Mouse (Mus musculus) T-cell, adult 2 months (primary cell): Measurements from ENCODE around the gene Cd37.

Experiments
- DNase-seq: peaks from one replicate; pipeline ENCODE4 v3.0.0; 2022; ENCODE audit warnings: low spot score

Cd37 gene

GRCm38 (mm10) chr7:45234922-45235571 is 3.9 kb downstream of the Cd37 start:
- DNase-seq, result no peak

GRCm38 (mm10) chr7:45234333-45234841 is 4.5 kb downstream of the Cd37 start:
- no peak for DNase-seq

GRCm38 (mm10) chr7:45233580-45234332 is 5.2 kb downstream of the Cd37 start:
- DNase-seq, result no peak

DNA sequence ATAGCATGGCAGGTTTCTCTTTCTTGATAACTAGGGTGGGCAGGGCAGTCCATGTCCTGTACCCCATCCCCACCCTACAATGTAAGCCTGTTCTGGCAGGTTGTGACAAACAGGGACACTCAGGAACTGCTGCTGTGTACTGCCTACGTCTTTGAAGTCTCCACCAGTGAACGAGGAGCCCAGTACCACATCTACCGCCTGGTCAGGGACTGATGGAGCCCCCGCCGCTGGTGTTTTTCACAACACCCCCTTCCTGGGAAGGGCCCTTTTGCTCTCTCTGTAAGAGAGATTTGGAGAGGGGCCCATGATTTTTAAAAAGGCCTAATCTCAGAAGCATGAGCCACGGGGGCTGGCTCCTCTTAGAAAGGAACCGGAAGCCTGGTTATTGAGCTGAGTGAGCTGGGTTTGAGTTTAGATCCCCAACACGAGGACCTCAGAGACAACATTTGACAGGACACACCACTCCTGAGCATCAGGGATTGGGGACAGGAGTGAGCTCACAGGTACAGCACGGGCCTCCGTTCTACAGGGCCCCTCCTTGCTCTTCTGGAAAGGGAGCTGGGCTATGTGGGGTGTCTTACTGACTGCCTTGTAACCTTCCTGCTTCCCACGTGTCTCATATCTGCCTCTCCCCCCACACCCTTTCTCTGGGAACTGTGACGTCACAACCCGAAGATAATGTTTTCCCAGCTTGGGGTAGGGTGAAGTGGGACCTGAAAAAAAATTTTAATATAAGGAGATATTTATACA is 6.0 kb downstream of the Cd37 start:
- no peak for DNase-seq

GRCm38 (mm10) chr7:45231941-45232340 is 7.0 kb downstream of the Cd37 start:
- no peak for DNase-seq

DNA sequence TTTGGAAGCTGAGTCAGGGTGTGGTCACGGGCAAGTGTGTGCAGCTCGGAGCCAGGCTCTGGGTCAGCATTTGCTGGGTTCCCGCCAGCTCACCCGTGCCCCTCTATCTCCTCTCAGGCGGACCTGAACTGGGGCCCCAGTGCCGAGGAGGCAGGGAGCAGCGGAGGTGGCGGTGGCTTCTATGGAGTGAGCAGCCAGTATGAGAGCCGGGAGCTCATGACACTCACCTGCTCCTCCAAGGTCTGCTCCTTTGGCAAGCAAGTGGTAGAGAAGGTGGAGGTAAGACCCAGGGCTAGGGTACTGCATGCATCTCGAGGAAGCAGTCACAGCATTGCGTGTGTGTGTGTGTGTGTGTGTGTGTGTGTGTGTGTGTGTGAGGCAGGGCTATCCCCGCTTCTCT is 7.7 kb downstream of the Cd37 start:
- no peak for DNase-seq

DNA sequence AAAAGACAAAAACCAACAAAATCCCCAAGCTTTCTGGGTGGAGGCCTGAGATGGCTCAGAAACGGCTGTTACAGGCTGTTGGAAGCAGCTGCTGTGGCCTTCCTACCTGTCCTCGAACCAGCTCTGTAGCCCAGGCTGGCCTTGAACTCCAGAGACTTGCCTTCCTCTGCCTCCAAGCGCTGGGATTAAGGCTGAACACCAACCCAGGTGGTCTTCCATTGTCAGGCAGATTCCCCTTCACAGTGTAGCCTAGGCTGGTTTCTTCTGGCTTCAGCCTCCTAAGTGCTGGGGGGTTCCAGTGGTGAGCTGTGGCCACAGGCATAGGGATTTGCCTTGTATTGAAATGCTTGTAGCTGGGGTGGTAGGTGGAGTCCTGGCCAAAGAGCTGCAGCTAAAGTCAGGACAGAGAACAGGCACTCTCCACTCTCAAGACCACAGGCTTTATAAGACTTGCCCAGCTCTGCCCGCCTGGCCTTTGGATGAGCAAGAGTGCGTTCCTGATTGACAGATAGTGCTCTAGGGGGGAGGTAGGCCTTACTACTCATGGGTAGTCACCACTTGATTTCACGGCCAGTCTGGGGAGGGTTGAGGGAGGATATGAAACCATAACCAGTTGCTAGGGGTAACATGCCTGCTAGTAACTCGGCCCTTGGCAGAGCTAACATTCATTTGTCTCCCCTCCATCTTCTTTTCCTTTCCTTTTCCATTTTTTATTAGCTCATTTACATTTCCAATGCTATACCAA is 9.3 kb downstream of the Cd37 start:
- DNase-seq, result no peak

- no peak for DNase-seq
Measured at GRCm38 (mm10) chr7:45229046-45229445, 9.9 kb downstream of the Cd37 start.

GRCm38 (mm10) chr7:45228548-45228947 is 10.4 kb downstream of the Cd37 start:
- no peak for DNase-seq

DNA sequence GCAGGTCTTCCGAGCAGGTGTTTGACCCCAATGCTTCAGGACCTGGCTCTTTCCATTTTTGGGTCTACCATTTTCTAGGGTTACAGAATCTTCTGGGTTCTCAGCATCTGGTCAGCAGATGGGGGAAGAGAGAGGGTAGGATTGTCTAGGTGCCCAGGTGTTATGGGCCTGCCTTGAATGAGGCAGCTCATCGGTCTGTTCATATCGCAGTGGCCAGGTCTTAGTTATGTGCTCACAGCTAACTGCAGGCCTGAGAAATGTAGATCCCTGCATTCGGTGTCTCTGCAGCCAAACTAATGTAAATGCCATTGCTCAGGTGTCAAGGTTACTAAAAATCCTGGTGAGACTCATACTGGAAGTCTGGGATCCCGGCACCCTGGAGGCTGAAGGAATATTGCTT is 12.5 kb downstream of the Cd37 start:
- no peak for DNase-seq

DNA sequence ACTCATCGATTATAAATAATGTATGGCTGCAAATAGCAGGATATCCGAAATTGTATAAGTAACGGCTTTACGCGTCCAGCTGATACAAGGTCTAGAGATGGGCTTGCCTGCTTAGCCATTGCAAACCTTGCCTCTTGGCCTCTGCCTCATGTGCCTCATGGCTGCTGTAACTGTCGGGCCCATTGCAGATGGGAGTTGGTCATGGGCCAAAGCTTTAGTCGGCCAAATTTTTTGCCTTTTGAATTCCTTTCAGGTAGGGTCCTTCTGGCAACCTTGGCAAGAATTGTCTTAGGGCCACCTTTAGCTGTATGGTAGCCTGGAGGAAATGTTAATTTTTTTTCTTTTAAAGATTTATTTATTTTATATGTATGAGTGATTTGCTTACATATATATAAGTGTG is 14.1 kb downstream of the Cd37 start:
- DNase-seq, result no peak

GRCm38 (mm10) chr7:45221680-45222079 is 17.2 kb downstream of the Cd37 start:
- no peak for DNase-seq

DNA sequence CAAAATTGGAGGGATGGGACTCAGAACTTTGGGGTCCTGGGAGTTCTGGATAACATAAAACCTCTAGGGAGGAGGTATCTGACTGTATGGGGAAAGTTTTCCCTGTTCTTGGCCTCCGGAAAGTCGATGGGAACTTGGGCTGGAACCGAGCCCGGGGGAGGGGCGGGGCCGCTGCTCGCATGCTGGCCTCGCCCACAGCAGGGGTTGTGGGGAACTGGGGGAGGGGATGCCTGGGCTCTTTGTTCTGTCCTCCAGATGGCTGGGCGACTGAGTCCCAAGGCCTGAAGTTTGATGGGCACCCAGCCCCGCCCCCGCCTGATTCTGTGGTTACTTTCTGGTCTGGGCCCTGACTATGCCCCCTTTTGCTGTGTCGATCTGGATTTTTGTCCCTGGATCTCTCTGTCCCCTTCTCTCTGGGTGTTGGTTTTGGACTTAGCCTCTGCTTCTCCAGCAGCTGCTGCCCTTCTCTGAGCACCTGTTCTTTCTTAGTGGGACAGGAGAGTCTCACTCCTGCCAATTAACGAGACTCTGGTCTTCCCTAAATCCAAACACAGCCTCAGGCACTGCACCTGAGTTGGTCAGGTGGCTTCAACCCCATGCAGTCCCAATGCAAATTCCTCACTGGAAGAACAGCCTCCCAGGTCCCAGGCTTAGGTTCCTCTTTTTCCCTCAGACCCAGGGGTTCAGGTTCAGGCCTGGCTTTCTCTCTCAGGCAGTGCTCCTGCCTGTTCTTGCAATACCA is 22.3 kb downstream of the Cd37 start:
- DNase-seq, result no peak

DNA sequence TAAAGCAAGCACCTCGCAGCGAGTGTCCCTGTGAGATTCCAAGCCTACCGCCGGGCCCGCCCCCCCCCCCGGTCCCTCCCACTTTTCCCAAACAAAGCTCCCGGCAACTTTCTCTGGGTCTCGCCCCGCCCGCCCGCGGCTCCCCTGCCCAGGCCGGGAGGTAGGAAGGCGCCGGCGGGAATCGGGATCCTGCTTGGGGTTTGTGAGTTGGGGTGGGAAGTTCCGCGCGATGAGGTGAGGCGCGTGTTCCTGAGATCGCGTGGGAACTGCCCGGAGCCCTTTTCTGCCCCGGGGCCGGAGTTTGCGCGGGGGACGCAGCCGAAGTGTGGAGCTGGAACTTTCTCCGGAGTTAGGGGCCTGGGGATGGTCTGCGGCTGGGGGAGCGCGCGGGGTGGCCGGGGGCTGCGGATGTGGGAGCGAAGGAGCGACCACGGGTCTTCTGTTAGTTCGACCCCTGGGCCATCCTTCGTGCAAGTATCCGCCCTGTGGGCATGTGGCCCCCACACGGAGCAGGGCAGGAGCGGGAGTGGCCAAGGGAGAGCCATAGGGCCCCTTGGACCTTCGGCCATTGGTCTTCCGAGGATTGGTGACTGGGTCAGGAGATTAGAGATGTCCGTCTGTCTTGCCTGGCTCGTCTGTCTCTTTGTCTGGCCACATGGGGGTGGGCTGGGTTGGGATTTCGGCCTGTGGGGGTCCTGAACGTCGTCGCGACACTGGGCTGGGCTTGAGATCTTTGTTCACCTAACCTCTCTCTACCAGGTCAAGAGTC is 23.1 kb downstream of the Cd37 start, which contains the start of gene Tead2:
Tead2 (plus strand) TSS at position 81 of the 769 bp plus-strand sequence.
- no peak for DNase-seq

GRCm38 (mm10) chr7:45213708-45214107 is 25.2 kb downstream of the Cd37 start:
- DNase-seq, result no peak

- DNase-seq, result no peak
Measured at GRCm38 (mm10) chr7:45212356-45212755, 26.6 kb downstream of the Cd37 start.

DNA sequence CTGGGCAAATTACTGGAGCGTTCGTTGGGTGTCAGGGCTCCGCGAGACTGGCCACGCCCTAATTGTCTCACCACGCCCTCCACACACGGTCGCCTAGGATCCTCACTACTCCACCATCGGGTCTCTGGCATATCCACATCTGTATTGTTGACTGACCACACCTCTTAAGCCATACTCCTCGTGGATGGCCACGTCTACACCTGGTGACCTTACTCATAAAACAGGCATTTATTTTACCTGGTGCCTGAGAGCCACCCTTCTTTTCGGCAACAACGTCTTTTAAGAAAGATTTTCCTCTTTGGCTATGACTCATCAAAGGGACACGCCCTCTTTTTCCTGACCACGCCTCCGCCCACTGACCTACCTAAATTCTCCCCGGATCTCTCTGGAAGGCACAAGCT is 27.1 kb downstream of the Cd37 start, which contains the start of gene Dkkl1:
Dkkl1 (minus strand) TSS at position 297 of the 401 bp plus-strand sequence.
- DNase-seq, result no peak

- DNase-seq, result no peak
Measured at GRCm38 (mm10) chr7:45211070-45211469, 27.8 kb downstream of the Cd37 start.

DNA sequence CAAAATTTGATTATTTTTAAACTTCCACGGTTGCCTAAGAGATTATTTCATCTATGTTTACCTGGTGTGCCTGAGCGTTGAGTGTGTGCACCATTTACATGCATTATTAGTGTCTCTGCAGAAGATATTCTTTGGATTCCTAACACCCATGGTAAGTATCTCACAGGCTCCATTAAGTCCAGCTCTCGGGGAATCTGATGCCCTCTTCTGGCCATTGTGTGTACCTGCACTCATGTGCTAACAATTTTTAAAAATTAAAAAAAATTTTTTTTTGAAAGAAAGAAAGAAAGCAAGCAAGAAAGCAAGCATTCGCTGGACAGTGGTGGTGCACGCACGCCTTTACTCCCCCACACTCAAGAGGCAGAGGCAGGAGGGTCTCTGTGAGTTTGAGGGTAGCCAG is 30.7 kb downstream of the Cd37 start:
- no peak for DNase-seq

GRCm38 (mm10) chr7:45204380-45205143 is 34.4 kb downstream of the Cd37 start, which contains the start of gene Ccdc155:
TSS of gene Ccdc155 (minus strand) at chr7:45204892.
- peak; percentile 91 for DNase-seq
